Mouse (Mus musculus) ES-E14 (cell line): ENCODE data around the gene Lrrn4cl.
"Not testable (repeated sequence)": the region's sequence is repeated elsewhere in the genome, so short reads cannot be mapped to it uniquely, and the experiment has no call there.

ENCODE experiments used
- HCFC1 ChIP-seq: IDR thresholded peaks from 2 replicates; pipeline ENCODE4 v1.6.1; 2012; ENCODE audit warnings: low read length, inconsistent platforms, borderline replicate concordance; ENCODE audit not compliant: insufficient read depth
- MAFK ChIP-seq: IDR thresholded peaks from 2 replicates; pipeline ENCODE4 v1.6.1; 2014; ENCODE audit warnings: mild to moderate bottlenecking, low read depth, low read length, inconsistent platforms; ENCODE audit not compliant: insufficient read depth
- ZC3H11A ChIP-seq: IDR thresholded peaks from 2 replicates; pipeline ENCODE4 v1.6.1; 2012; ENCODE audit warnings: low read depth, mild to moderate bottlenecking, inconsistent platforms, low read length, borderline replicate concordance
- ZNF384 ChIP-seq: IDR thresholded peaks from 2 replicates; pipeline ENCODE4 v1.6.1; 2012; ENCODE audit warnings: low read depth, low read length, inconsistent platforms

DNA sequence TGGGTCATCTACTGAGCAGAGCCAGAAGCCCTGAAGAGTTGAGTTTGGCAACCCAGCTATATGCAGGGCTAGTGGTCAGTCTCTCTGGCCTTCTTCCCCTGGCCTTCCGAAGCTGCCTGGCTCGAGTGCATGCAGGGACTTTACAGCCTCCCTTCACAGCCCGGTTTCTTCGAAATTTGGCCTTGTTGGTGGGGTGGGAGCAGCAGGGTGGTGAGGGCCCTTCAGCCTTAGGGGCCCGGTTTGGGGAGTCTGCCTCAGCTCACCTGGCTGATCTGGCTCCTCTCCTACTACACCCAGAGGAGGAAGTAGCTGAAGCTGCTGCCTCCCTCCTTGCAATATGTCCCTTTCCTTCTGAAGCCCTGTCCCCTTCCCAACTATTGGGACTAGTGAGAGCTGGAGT lies 45.7 kb downstream of the Lrrn4cl start:
- not testable (repeated sequence) for TF ChIP-seq MAFK, ZNF384, HCFC1, ZC3H11A
